Mouse (Mus musculus) CH12.LX (cell line): Measurements from ENCODE around the gene Pde5a. TPM values are rescaled to one million over a fixed set of nuclear protein-coding genes. Genes with fewer than 3 reads are reported as not detected.

Source experiments
- DNase-seq: peaks from one replicate; pipeline ENCODE4 v3.0.0-alpha.2; 2013; ENCODE audit errors: extremely low read depth
- H3K27ac ChIP-seq: 2 replicates; pipeline ENCODE4 v1.5.1; 2012; ENCODE audit warnings: low read depth, mild to moderate bottlenecking, control low read depth, moderate library complexity; ENCODE audit not compliant: insufficient read depth
- H3K27me3 ChIP-seq: replicated peaks from 2 replicates; pipeline ENCODE3; 2012; ENCODE audit warnings: inconsistent platforms
- H3K36me3 ChIP-seq, 2 experiments: replicated peaks in 1 of 2; 2 replicates each; pipeline versions ENCODE3 to v1.6.1; 2012; ENCODE audit warnings: inconsistent platforms in 1 of 2, low read length in 1 of 2, mild to moderate bottlenecking in 1 of 2, mixed read lengths in 1 of 2, moderate library complexity in 1 of 2; ENCODE audit not compliant: control insufficient read depth in 1 of 2, insufficient read depth in 1 of 2
- H3K4me1 ChIP-seq, 2 experiments: 2 replicates each; pipeline ENCODE4 v1.6.1; 2012; ENCODE audit warnings: inconsistent platforms in 1 of 2, moderate library complexity in 1 of 2; ENCODE audit not compliant: insufficient read depth in 2 of 2, control insufficient read depth in 1 of 2
- H3K4me2 ChIP-seq: 2 replicates; pipeline ENCODE4 v1.6.1; 2012; ENCODE audit warnings: low read depth, mild to moderate bottlenecking, control low read depth; ENCODE audit not compliant: poor library complexity, insufficient read depth, severe bottlenecking
- H3K4me3 ChIP-seq, 3 experiments: fragments of 150-350 bp in 1 of 3; sonication (generic) in 1 of 3; replicated peaks in 1 of 3; 2 replicates each; pipeline versions ENCODE3 to v1.5.1; 2011 to 2012; ENCODE audit warnings: low read depth in 2 of 3, low read length in 2 of 3, mild to moderate bottlenecking in 2 of 3, moderate library complexity in 2 of 3, control low read depth in 1 of 3, improper control_type of control experiment in 1 of 3, inconsistent platforms in 1 of 3, mixed read lengths in 1 of 3; ENCODE audit not compliant: poor library complexity in 1 of 3
- H3K79me2 ChIP-seq: replicated peaks from 2 replicates; pipeline ENCODE4 v1.6.1; 2012; ENCODE audit warnings: mild to moderate bottlenecking, moderate library complexity; ENCODE audit not compliant: control insufficient read depth, poor library complexity, insufficient read depth, severe bottlenecking; ENCODE audit errors: extremely low read depth
- H3K9ac ChIP-seq: 2 replicates; pipeline ENCODE4 v1.6.1; 2012; ENCODE audit warnings: low read depth, mild to moderate bottlenecking, control low read depth, moderate library complexity; ENCODE audit not compliant: insufficient read depth
- H3K9me3 ChIP-seq: replicated peaks from 2 replicates; pipeline ENCODE3; 2012; ENCODE audit warnings: low read length, inconsistent platforms, mixed read lengths
- BHLHE40 ChIP-seq: IDR thresholded peaks from 2 replicates; pipeline ENCODE4 v1.6.1; 2011; ENCODE audit warnings: mild to moderate bottlenecking, low read depth, low read length, improper control_type of control experiment
- CHD2 ChIP-seq: IDR thresholded peaks from 2 replicates; pipeline ENCODE4 v1.6.1; 2011; ENCODE audit warnings: low read length, improper control_type of control experiment
- ELF1 ChIP-seq: IDR thresholded peaks from 2 replicates; pipeline ENCODE4 v1.6.1; 2014; ENCODE audit warnings: low read depth, mild to moderate bottlenecking, inconsistent platforms, low read length, improper control_type of control experiment
- EP300 ChIP-seq: IDR thresholded peaks from 2 replicates; pipeline ENCODE4 v1.6.1; 2011; ENCODE audit warnings: low read length, improper control_type of control experiment
- ETS1 ChIP-seq: conservative IDR thresholded peaks from 2 replicates; pipeline ENCODE4 v1.6.1; 2012; ENCODE audit warnings: low read depth, mild to moderate bottlenecking, inconsistent platforms, low read length, improper control_type of control experiment, moderate library complexity
- GABPA ChIP-seq: IDR thresholded peaks from 2 replicates; pipeline ENCODE4 v1.6.1; 2012; ENCODE audit warnings: low read depth, low read length, improper control_type of control experiment, inconsistent platforms; ENCODE audit not compliant: insufficient replicate concordance
- HCFC1 ChIP-seq: IDR thresholded peaks from 2 replicates; pipeline ENCODE4 v1.6.1; 2012; ENCODE audit warnings: low read depth, mild to moderate bottlenecking, inconsistent platforms, low read length, improper control_type of control experiment
- IRF4 ChIP-seq: IDR thresholded peaks from 2 replicates; pipeline ENCODE4 v1.6.1; 2014; ENCODE audit warnings: low read depth, mild to moderate bottlenecking, inconsistent platforms, low read length, improper control_type of control experiment
- JUN ChIP-seq: IDR thresholded peaks from 2 replicates; pipeline ENCODE4 v1.6.1; 2011; ENCODE audit warnings: low read depth, mild to moderate bottlenecking, low read length, improper control_type of control experiment, moderate library complexity; ENCODE audit not compliant: insufficient read depth
- KAT2A ChIP-seq: IDR thresholded peaks from 2 replicates; pipeline ENCODE4 v1.6.1; 2012; ENCODE audit warnings: low read length, improper control_type of control experiment, inconsistent platforms; ENCODE audit not compliant: insufficient replicate concordance
- MXI1 ChIP-seq: IDR thresholded peaks from 2 replicates; pipeline ENCODE4 v1.6.1; 2011; ENCODE audit warnings: mild to moderate bottlenecking, low read depth, low read length, improper control_type of control experiment
- MYC ChIP-seq: IDR thresholded peaks from 2 replicates; pipeline ENCODE4 v1.6.1; 2011; ENCODE audit warnings: low read depth, mild to moderate bottlenecking, improper control_type of control experiment, low read length
- PAX5 ChIP-seq: IDR thresholded peaks from 2 replicates; pipeline ENCODE4 v1.6.1; 2012; ENCODE audit warnings: low read length, inconsistent platforms, mixed read lengths
- POLR2A ChIP-seq: IDR thresholded peaks from 2 replicates; pipeline ENCODE4 v1.6.1; 2011; ENCODE audit warnings: low read depth, mild to moderate bottlenecking, improper control_type of control experiment, low read length
- RAD21 ChIP-seq: IDR thresholded peaks from 2 replicates; pipeline ENCODE4 v1.6.1; 2011; ENCODE audit warnings: low read depth, mild to moderate bottlenecking, low read length, improper control_type of control experiment, moderate library complexity
- RCOR1 ChIP-seq: conservative IDR thresholded peaks from 2 replicates; pipeline ENCODE4 v1.6.1; 2012; ENCODE audit warnings: low read depth, mild to moderate bottlenecking, inconsistent platforms, low read length, improper control_type of control experiment
- SMC3 ChIP-seq: IDR thresholded peaks from 2 replicates; pipeline ENCODE4 v1.6.1; 2011; ENCODE audit warnings: low read depth, low read length, improper control_type of control experiment
- TBP ChIP-seq: conservative IDR thresholded peaks from 2 replicates; pipeline ENCODE4 v1.6.1; 2011; ENCODE audit warnings: low read depth, low read length, improper control_type of control experiment
- TCF12 ChIP-seq: IDR thresholded peaks from 2 replicates; pipeline ENCODE4 v1.6.1; 2014; ENCODE audit warnings: low read depth, mild to moderate bottlenecking, inconsistent platforms, low read length, improper control_type of control experiment
- UBTF ChIP-seq: IDR thresholded peaks from 2 replicates; pipeline ENCODE4 v1.6.1; 2012; ENCODE audit warnings: low read depth, mild to moderate bottlenecking, inconsistent platforms, low read length, improper control_type of control experiment, moderate library complexity
- USF1 ChIP-seq: IDR thresholded peaks from 2 replicates; pipeline ENCODE4 v1.6.1; 2014; ENCODE audit warnings: low read depth, mild to moderate bottlenecking, inconsistent platforms, low read length, improper control_type of control experiment
- USF2 ChIP-seq: conservative IDR thresholded peaks from 2 replicates; pipeline ENCODE4 v1.6.1; 2011; ENCODE audit warnings: low read depth, low read length, improper control_type of control experiment
- ZKSCAN1 ChIP-seq: IDR thresholded peaks from 2 replicates; pipeline ENCODE4 v1.6.1; 2012; ENCODE audit warnings: low read depth, inconsistent platforms, low read length, improper control_type of control experiment, borderline replicate concordance
- ZMIZ1 ChIP-seq: IDR thresholded peaks from 2 replicates; pipeline ENCODE4 v1.6.1; 2012; ENCODE audit warnings: low read depth, mild to moderate bottlenecking, inconsistent platforms, low read length, improper control_type of control experiment
- dilution Hi-C: fragments of 300-500 bp; cut with MboI; formaldehyde crosslinking; loops from 2 replicates; pipeline ENCODE4 v1.14.3; 2020; ENCODE audit warnings: low sequenced_read_pairs; ENCODE audit not compliant: extremely low pct_unique_long_range_greater_than_20kb, extremely low pct_ligation_motif_present
- in situ Hi-C: fragments of 300-500 bp; cut with MboI; formaldehyde crosslinking; loops from 3 replicates; pipeline ENCODE4 v1.14.3; 2019; ENCODE audit warnings: low sequenced_read_pairs, low pct_ligation_motif_present, low pct_unique_long_range_greater_than_20kb, mixed read lengths
- polyA plus RNA-seq: library from polyadenylated mRNA; unstranded; fragments of >175 nt; gene quantifications from 2 replicates; pipeline ENCODE4 v1.2.1, GENCODE M21; 2012; ENCODE audit warnings: low read depth; ENCODE audit not compliant: insufficient read length
- total RNA-seq, 2 experiments: library from RNA; depleted of rRNA; stranded (reverse); fragments of 300-350 nt in 1 of 2; fragments of >200 nt in 1 of 2; gene quantifications; 2 replicates each; pipeline ENCODE4 v1.2.3; 2012 to 2014

Gene Pde5a
- total RNA-seq (2012; rRNA removed): 0.84 and 1.1 TPM in 2 replicates
- 0.88 and 1.0 TPM in 2 replicates for total RNA-seq (2014; rRNA removed)
- 0.60 and 0.68 TPM in 2 replicates for polyA plus RNA-seq

- in situ Hi-C loops: no loop called here
Observed at GRCm38 (mm10) chr3:122728852-122729600, at the start of gene Pde5a. TSS of gene Pde5a (plus strand) at chr3:122728947.

GRCm38 (mm10) chr3:122680851-122681250, 47.9 kb upstream of the Pde5a start:
- Histone ChIP-seq H3K9me3 (peaks cover 3% of the 10 kb centered on the region), H3K27ac (no peak overlapping the region), H3K27me3 (no peaks in the 10 kb centered on the region), H3K4me3 (no peak overlapping the region), H3K4me1 (peaks cover 0 to 3% of the 10 kb centered on the region in 2 experiments; a peak in 1 of 4 replicates), H3K79me2 (no peaks in the 10 kb centered on the region), H3K36me3 (no peaks in the 10 kb centered on the region), H3K4me2 (no peak overlapping the region), H3K9ac (no peak overlapping the region)
- in situ Hi-C loops (no loop called here), dilution Hi-C loops (no loop called here)
- no peak for DNase-seq
- TF ChIP-seq BHLHE40 (no peak), GABPA (no peak), CHD2 (no peak), ETS1 (no peak), MYC (no peak), PAX5 (no peak), IRF4 (no peak), HCFC1 (no peak), RAD21 (no peak), JUN (no peak)

More at GRCm38 (mm10) chr3:122728852-122729600, at the start of gene Pde5a:
- dilution Hi-C loops: no loop called here
- H3K4me1 ChIP-seq: no peaks in the 10 kb centered on the region
- no peak within 1 kb of the TSS for H3K4me3 ChIP-seq
- no peaks in the 10 kb centered on the region for H3K27me3 ChIP-seq
- no peak within 1 kb of the TSS for H3K9ac ChIP-seq
- no peak within 1 kb of the TSS for H3K4me2 ChIP-seq
- peaks cover 14% of the 10 kb centered on the region for H3K9me3 ChIP-seq
- no peak within 1 kb of the TSS for H3K27ac ChIP-seq
- no peaks in the 10 kb centered on the region for H3K36me3 ChIP-seq
- TF ChIP-seq JUN: no peak
- TF ChIP-seq RCOR1: no peak
- TF ChIP-seq UBTF: no peak
- no peak for TF ChIP-seq USF1
- TF ChIP-seq GABPA: no peak
- TF ChIP-seq EP300: no peak
- TF ChIP-seq ZKSCAN1: no peak
- no peak for TF ChIP-seq KAT2A
- no peak for TF ChIP-seq POLR2A
- no peak for TF ChIP-seq SMC3
- no peak for TF ChIP-seq USF2
- TF ChIP-seq RAD21: no peak
- TF ChIP-seq IRF4: no peak
- TF ChIP-seq TCF12: no peak
- no peak for TF ChIP-seq MXI1
- no peak for TF ChIP-seq TBP
- no peak for TF ChIP-seq ZMIZ1
- TF ChIP-seq ELF1: no peak
- TF ChIP-seq PAX5: no peak
- H3K79me2 ChIP-seq: no peaks in the 10 kb centered on the region
- DNase-seq: no peak
